Mouse (Mus musculus): ENCODE measurements around the gene Schip1.

GRCm38 (mm10) chr3:68496513-68496912 lies 431.9 kb downstream of the Schip1 start:
- TF ChIP-seq CTCF (IDR thresholded peaks at IDR 0.05; ENCODE audit: insufficient read depth, low read length) (no peak), POLR2A (IDR thresholded peaks at IDR 0.05; ENCODE audit: borderline replicate concordance, extremely low read depth, low read depth, low read length) (no peak)

All from lung, adult 2 months (tissue).